Mouse (Mus musculus) E14TG2a.4 (cell line): ENCODE results near the gene Elf1.

Experiments used
- CTCF ChIP-seq: conservative IDR thresholded peaks from 2 replicates; pipeline ENCODE4 v1.5.1; 2014; ENCODE audit warnings: low read length
- POU5F1 ChIP-seq: IDR thresholded peaks from 2 replicates; pipeline ENCODE4 v1.6.1; 2014; ENCODE audit warnings: low read length, borderline replicate concordance

DNA sequence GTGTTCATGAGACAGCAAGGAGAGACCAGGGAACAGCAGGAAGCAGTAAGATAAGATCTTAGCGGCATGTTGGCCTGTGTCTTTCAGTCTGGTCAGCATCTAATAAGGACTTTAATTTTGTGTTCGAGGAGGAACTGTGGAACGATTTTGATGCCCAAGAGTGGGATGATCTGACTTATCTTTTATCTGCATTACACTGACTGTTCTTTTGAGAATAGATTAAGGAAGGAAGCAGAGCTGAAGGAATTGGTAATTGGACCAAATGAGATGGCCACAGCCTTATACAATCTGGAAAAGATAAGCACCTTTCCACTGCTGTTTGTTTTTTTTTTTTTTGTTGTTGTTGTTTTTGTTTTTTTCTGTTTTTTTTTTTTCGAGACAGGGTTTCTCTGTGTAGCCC, 19.8 kb downstream of the Elf1 start:
- TF ChIP-seq CTCF, result no peak
- no peak for TF ChIP-seq POU5F1
